Mouse (Mus musculus) spleen, adult 2 months (tissue): ENCODE measurements around the gene Mug1. TPM values are rescaled to one million over a fixed set of nuclear protein-coding genes. Genes with fewer than 3 reads are reported as not detected.
"Not testable (repeated sequence)": the region's sequence is repeated elsewhere in the genome, so short reads cannot be mapped to it uniquely, and the experiment has no call there.

Source experiments
- DNase-seq, 2 experiments: peaks; one replicate each; pipeline versions ENCODE4 v3.0.0 to v3.0.0-alpha.2; 2012 to 2021; ENCODE audit warnings: low spot score in 2 of 2, low read depth in 1 of 2
- H3K27ac ChIP-seq: fragments of 200-500 bp; 2 replicates; pipeline ENCODE4 v1.5.1; 2012; ENCODE audit warnings: low read length, inconsistent platforms; ENCODE audit not compliant: insufficient read depth
- H3K27me3 ChIP-seq: fragments of 200-500 bp; 2 replicates; pipeline ENCODE4 v1.6.1; 2012; ENCODE audit warnings: mild to moderate bottlenecking, moderate library complexity, low read length, inconsistent platforms; ENCODE audit not compliant: control insufficient read depth, insufficient read depth
- H3K36me3 ChIP-seq: fragments of 200-500 bp; 2 replicates; pipeline ENCODE4 v1.6.1; 2012; ENCODE audit warnings: mild to moderate bottlenecking, low read length, inconsistent platforms; ENCODE audit not compliant: control insufficient read depth, insufficient read depth
- H3K4me1 ChIP-seq: fragments of 200-500 bp; 2 replicates; pipeline ENCODE4 v1.6.1; 2011; ENCODE audit warnings: inconsistent platforms; ENCODE audit not compliant: control insufficient read depth, insufficient read depth, insufficient read length
- H3K4me3 ChIP-seq: fragments of 200-500 bp; 2 replicates; pipeline ENCODE4 v1.5.1; 2011; ENCODE audit warnings: mild to moderate bottlenecking, inconsistent platforms; ENCODE audit not compliant: insufficient read depth, insufficient read length; ENCODE audit errors: extremely low read depth
- CTCF ChIP-seq: fragments of 200-500 bp; IDR thresholded peaks from 2 replicates; pipeline ENCODE4 v1.5.1; 2011; ENCODE audit warnings: mild to moderate bottlenecking, inconsistent platforms; ENCODE audit not compliant: insufficient read depth, insufficient read length, insufficient replicate concordance; ENCODE audit errors: extremely low read depth
- POLR2A ChIP-seq: fragments of 200-500 bp; IDR thresholded peaks from 2 replicates; pipeline ENCODE4 v1.6.1; 2011; ENCODE audit warnings: low read depth, low read length, inconsistent platforms
- WGBS: fragments of 180-500 bp; shearing (Covaris S2); methylation state at CpG from one replicate; pipeline ENCODE4 v1.1.7; 2018; 5-methylcytosine and 5-hydroxymethylcytosine counted together
- polyA plus RNA-seq: library from polyadenylated mRNA; depleted of rRNA; stranded (reverse); fragments of >200 nt; gene quantifications from 2 replicates; pipeline ENCODE4 v1.2.3, GENCODE M21; 2012; rRNA removed

Gene Mug1
- 0.01 and 0.05 TPM in 2 replicates for polyA plus RNA-seq

DNA sequence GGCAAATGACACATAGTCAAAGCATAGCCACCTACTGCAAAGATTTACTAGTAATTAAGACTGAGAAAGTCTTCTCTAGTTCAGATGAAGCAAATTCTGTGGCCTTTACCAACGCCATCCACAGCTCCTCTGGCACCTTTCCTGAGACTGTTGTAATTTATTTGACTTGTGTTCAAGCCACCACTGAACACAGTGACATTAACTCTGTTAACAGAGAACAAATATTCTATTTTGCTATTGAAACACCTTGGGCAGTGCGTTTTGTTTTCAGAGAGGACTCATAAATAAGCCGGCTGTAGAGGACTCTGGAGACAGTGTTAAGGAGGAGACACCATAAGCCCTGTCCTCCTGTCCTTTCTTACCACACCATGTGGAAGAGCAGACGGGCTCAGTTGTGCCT lies at the start of gene Mug1:
Gene Mug1, plus strand, starts transcription at position 271 of the 400 bp plus-strand sequence.
- not testable (repeated sequence) for H3K4me1 ChIP-seq, H3K27me3 ChIP-seq, H3K4me3 ChIP-seq, H3K36me3 ChIP-seq, DNase-seq, H3K27ac ChIP-seq
- WGBS: 71% methylated on average over 4 of the region's 4 CpGs

DNA sequence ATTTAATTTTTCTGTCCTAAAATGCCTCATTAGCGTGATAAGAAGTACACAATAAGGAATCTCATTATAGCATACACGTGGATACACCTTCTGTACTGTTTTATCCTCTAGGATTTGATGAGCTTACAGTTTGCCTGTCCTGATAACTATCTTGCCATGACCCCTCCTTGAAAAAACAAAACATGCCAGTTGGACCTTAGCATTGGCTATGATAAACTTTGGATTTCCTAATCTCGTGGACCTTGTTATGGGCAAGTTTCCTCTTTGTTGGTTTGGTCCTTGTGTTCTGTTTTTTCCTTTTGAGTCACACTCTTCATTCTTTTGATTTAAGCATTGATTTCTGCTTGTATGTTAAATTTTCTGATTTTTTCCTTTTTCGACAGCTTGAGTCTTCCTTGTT lies 10.3 kb upstream of the Mug1 start:
- WGBS: 78% methylated on average over 4 of the region's 4 CpGs
- no peak for TF ChIP-seq CTCF
- TF ChIP-seq POLR2A: no peak
- Histone ChIP-seq H3K4me3 (no peak overlapping the region), H3K27ac (no peak overlapping the region), H3K27me3 (no peaks in the 10 kb centered on the region), H3K36me3 (no peaks in the 10 kb centered on the region), H3K4me1 (no peaks in the 10 kb centered on the region)
- DNase-seq: no peak

DNA sequence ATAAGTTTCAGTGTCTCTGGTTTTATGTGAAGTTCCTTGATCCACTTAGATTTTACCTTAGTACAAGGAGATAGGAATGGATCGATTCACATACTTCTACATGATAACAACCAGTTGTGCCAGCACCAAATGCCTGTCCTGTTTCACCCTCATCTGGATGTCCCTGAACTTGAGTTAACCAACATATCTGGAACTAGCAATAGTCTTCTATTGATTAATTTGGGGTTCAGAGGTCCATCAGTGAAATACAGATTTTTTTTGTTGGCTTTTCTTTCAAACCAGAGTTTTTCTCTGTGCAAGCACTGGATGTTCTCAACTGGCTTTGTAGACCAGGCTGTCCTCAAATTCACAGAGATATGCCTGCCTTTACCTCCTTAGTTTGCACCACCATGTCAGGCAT lies 2.0 kb upstream of the Mug1 start:
- H3K4me1 ChIP-seq: no peaks in the 10 kb centered on the region
- no peak overlapping the region for H3K27ac ChIP-seq
- TF ChIP-seq POLR2A: no peak
- no peak for TF ChIP-seq CTCF
- no peak for DNase-seq
- no peaks in the 10 kb centered on the region for H3K27me3 ChIP-seq
- no peaks in the 10 kb centered on the region for H3K36me3 ChIP-seq
- H3K4me3 ChIP-seq: no peak overlapping the region
- 83% methylated on average over 1 of the region's 1 CpGs for WGBS

DNA sequence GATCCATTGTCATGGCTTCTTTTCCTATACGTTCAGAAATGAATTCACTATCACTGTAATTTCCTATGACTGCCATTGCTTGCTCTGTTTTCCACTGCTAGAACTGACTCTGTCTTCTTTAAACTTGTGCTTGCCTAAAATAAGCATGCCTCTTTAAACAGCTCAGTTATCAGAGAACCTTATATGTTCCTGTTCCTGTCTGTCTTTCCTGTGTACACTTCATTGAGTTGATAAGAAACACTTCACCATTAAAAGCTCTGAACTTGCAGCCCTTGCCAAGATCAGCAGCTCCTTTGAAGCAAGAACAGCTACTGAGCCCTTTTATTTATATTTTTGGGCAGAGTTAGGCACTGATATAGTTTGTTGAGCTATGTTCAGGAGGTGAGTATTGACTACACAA lies 10.0 kb downstream of the Mug1 start:
- 15% methylated on average over 1 of the region's 1 CpGs for WGBS
- H3K4me1 ChIP-seq: no peaks in the 10 kb centered on the region
- H3K36me3 ChIP-seq: no peaks in the 10 kb centered on the region
- no peak overlapping the region for H3K27ac ChIP-seq
- H3K4me3 ChIP-seq: no peak overlapping the region
- no peaks in the 10 kb centered on the region for H3K27me3 ChIP-seq
- TF ChIP-seq CTCF (no peak), POLR2A (no peak)
- no peak for DNase-seq

Other genes with a start within 250 kb of the Mug1 start
- 0.02 and 0.06 TPM in 2 replicates for gene A2m, start 203.2 kb upstream of the Mug1 start, polyA plus RNA-seq
- not detected in 2 replicates for gene Gm7298, start 105.6 kb upstream of the Mug1 start, polyA plus RNA-seq
- gene Mug2, start 168.2 kb downstream of the Mug1 start, polyA plus RNA-seq: not detected in 2 replicates